Mouse (Mus musculus): ENCODE measurements around the gene Ccer2. TPM values are rescaled to one million over a fixed set of nuclear protein-coding genes. Genes with fewer than 3 reads are reported as not detected.
A peak's percentile ranks its signal among the peaks of the same experiment; 100 is the strongest.

Gene Ccer2
- polyA plus RNA-seq, 1 experiment from 2014 or later, result not detected

DNA sequence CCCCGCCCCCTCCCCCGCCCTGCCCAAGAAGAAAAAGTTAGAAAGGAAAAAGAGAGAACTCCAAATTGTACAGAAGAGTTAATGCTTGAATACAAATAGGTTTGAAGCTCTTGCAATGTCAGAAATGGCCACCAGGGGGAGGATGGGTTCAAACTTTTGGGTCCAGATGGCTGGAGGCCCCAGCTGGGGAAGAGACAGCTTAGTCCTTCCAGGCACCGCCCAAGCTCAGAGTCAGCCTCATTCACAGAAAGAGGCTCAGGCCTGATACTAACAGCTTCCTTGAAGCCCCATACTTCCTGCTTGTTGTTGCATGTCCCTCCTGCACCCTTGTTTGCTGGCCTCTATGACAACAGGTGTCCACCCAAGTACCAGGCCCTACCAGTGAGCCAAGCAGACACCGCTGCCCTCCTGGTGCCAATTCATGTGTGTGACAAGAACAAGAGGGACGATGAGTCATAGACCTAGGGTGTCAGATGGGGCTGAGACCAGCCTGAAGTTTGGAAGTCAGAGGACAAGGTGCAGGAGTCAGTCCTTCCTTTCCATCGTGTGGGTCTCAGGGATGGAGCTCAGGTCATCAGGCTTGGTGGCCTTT, 24.2 kb downstream of the Ccer2 start:
- Histone ChIP-seq H3K36me3 (peaks cover 27% of the 10 kb centered on the region; the same call in 1 of the 2 replicates), H3K4me2 (no peak overlapping the region), H3K27me3 (no peaks in the 10 kb centered on the region), H3K9ac (no peak overlapping the region), H3K27ac (peak overlapping the region; percentile 62), H3K4me3 (replicated peaks) (no peak overlapping the region), H3K4me1 (peaks cover 16% of the 10 kb centered on the region), H3K9me3 (replicated peaks) (no peaks in the 10 kb centered on the region)
- whole genome bisulfite sequencing, result 46% methylated on average over 6 of the region's 6 CpGs
- peak; percentile 63; the same call in 1 of the 2 replicates for ATAC-seq (replicated peaks; ENCODE audit: low FRiP score)

- Histone ChIP-seq H3K4me3 (replicated peaks) (no peak overlapping the region), H3K4me1 (peaks cover 10% of the 10 kb centered on the region), H3K9ac (no peak overlapping the region), H3K9me3 (replicated peaks) (no peaks in the 10 kb centered on the region), H3K27ac (peak overlapping the region; percentile 62; the same call in 1 of the 2 replicates), H3K4me2 (no peak overlapping the region), H3K27me3 (no peaks in the 10 kb centered on the region), H3K36me3 (peaks cover 32% of the 10 kb centered on the region; the same call in 1 of the 2 replicates)
- ATAC-seq (replicated peaks; ENCODE audit: low FRiP score), result no peak
- 76% methylated on average over 7 of the region's 7 CpGs for WGBS
These were observed 24.9 kb downstream of the Ccer2 start for GRCm38 (mm10) chr7:28780857-28781256.

GRCm38 (mm10) chr7:28781261-28781663, 25.3 kb downstream of the Ccer2 start:
- 95% methylated on average over 8 of the region's 8 CpGs for WGBS
- Histone ChIP-seq H3K4me3 (replicated peaks) (no peak overlapping the region), H3K36me3 (peaks cover 36% of the 10 kb centered on the region), H3K9ac (no peak overlapping the region), H3K27me3 (no peaks in the 10 kb centered on the region), H3K27ac (0 out of 2 replicates have a peak overlapping the region, but pooled peaks have one; percentile 62), H3K4me1 (peaks cover 9% of the 10 kb centered on the region), H3K9me3 (replicated peaks) (no peaks in the 10 kb centered on the region), H3K4me2 (no peak overlapping the region)
- ATAC-seq (replicated peaks; ENCODE audit: low FRiP score), result no peak

GRCm38 (mm10) chr7:28785161-28785560, 29.2 kb downstream of the Ccer2 start:
- H3K27ac ChIP-seq, result no peak overlapping the region
- WGBS, result 81% methylated on average over 5 of the region's 5 CpGs

DNA sequence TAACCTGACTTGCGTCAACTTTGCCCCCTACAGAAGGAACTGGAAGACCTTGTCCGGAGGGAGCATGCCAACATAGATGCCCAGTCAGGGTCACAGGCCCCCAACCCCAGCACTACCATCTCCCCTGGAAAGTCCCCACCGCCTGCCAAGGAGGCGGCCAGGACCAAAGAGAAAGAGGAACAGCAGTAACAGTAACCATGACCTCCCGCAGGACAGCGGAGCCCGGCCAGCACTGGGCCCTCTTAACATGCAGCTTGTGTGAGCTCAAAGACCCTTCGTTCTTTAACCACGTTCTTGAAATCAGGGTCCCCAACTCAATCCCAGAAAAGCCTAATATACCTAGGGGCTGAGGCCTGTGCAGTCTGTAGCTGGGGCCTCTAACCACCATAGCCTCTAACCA, 31.9 kb downstream of the Ccer2 start:
- H3K4me2 ChIP-seq, result no peak overlapping the region

More at GRCm38 (mm10) chr7:28785161-28785560, 29.2 kb downstream of the Ccer2 start:
- H3K4me1 ChIP-seq, result peaks cover 27% of the 10 kb centered on the region
- H3K4me2 ChIP-seq, result no peak overlapping the region
- no peak overlapping the region for H3K9ac ChIP-seq
- no peak overlapping the region for H3K4me3 ChIP-seq (replicated peaks)
- H3K9me3 ChIP-seq (replicated peaks), result no peaks in the 10 kb centered on the region
- ATAC-seq (replicated peaks; ENCODE audit: low FRiP score), result no peak
- H3K36me3 ChIP-seq, result peaks cover 43% of the 10 kb centered on the region
- no peaks in the 10 kb centered on the region for H3K27me3 ChIP-seq

DNA sequence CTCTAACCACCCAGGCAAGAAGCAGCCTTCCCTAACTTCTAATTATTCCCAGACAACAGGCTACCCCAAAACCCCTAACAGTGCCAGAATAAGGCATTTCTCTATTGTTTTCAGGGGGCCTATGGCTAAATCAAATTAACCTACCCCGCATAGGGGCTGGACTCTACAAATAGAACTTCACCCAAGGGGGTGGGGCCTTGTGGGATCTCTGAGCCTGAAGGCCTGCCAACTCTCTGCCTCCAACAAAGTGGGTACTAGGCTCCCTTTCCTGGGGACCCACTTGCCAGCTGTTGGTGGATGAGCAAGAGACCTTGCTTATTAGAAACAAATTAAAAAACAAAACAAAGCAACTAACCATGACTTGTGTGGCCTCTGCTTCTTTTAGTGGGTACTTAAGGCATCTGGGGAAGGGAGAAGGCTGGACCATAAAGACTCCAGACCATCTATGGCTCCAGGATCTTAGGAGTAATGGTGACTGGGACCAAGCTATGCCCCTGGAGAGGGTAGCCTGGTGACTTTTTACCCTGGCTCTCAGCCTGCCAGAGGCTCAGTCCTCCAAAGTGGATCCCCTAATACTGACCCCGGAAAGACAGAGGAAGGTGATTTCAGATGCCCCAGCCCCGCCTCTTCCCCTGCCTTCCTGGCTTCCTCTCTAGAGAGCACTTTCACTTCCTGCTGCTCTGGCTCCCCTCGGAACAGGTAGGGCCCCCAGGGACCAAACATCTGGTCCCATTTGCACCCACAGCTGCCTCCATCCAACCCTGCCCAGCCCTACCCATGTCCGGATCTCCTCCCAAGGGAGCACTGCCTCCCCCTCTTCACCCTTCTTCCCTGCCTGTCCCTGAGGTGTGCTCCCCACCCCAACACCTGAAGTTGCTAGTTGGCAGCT, 32.6 kb downstream of the Ccer2 start, which contains the start of gene Rinl:
Rinl (plus strand) TSS at position 663 of the 889 bp plus-strand sequence.
- peaks cover 26% of the 10 kb centered on the region for H3K4me1 ChIP-seq
- no peak for ATAC-seq (replicated peaks; ENCODE audit: low FRiP score)
- H3K4me3 ChIP-seq (replicated peaks), result no peak within 1 kb of the TSS
- no peak within 1 kb of the TSS for H3K4me2 ChIP-seq
- H3K36me3 ChIP-seq, result peaks cover 34% of the 10 kb centered on the region
- H3K27me3 ChIP-seq, result no peaks in the 10 kb centered on the region
- no peaks in the 10 kb centered on the region for H3K9me3 ChIP-seq (replicated peaks)
- WGBS, result 55% methylated on average over 5 of the region's 5 CpGs
- peak within 1 kb of the TSS; percentile 29; the same call in 1 of the 2 replicates for H3K27ac ChIP-seq
- no peak within 1 kb of the TSS for H3K9ac ChIP-seq

More for the DNA sequence above, 31.9 kb downstream of the Ccer2 start:
- no peak overlapping the region for H3K4me3 ChIP-seq (replicated peaks)
- no peaks in the 10 kb centered on the region for H3K9me3 ChIP-seq (replicated peaks)
- no peak for ATAC-seq (replicated peaks; ENCODE audit: low FRiP score)
- no peaks in the 10 kb centered on the region for H3K27me3 ChIP-seq
- H3K27ac ChIP-seq, result no peak overlapping the region
- H3K9ac ChIP-seq, result no peak overlapping the region
- peaks cover 40% of the 10 kb centered on the region for H3K36me3 ChIP-seq
- WGBS, result 96% methylated on average over 9 of the region's 9 CpGs
- H3K4me1 ChIP-seq, result peaks cover 26% of the 10 kb centered on the region

DNA sequence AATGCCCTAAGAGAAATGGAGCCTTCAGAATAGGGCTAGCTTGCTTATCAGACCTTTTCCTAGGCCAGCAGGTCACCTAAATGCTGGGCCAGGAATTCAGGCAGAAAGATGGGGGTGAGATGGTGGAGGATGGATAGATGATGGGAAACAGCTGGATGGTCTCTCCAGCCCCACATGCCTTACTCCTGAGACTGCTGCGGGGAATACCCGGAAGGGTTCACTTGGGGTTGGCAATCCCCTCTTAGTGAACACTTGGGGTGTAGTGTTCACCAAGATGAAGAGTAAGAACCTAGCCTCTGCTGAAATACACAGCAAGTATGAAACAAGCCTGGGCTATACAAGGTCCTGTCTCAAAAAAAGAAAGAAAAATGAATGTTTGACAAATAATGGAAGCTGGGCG, 33.3 kb downstream of the Ccer2 start:
- Histone ChIP-seq H3K27ac (peak overlapping the region; percentile 29; the same call in 1 of the 2 replicates), H3K4me1 (peaks cover 26% of the 10 kb centered on the region), H3K9ac (no peak overlapping the region), H3K9me3 (replicated peaks) (no peaks in the 10 kb centered on the region), H3K4me3 (replicated peaks) (no peak overlapping the region), H3K36me3 (peaks cover 27% of the 10 kb centered on the region), H3K27me3 (no peaks in the 10 kb centered on the region), H3K4me2 (no peak overlapping the region)
- 52% methylated on average over 3 of the region's 3 CpGs for WGBS
- no peak for ATAC-seq (replicated peaks; ENCODE audit: low FRiP score)

- 0 out of 2 replicates have a peak overlapping the region, but pooled peaks have one; percentile 29 for H3K27ac ChIP-seq
- H3K4me1 ChIP-seq, result peaks cover 26% of the 10 kb centered on the region
- ATAC-seq (replicated peaks; ENCODE audit: low FRiP score), result peak; percentile 26; the same call in 1 of the 2 replicates
- peaks cover 19% of the 10 kb centered on the region for H3K36me3 ChIP-seq
- H3K9me3 ChIP-seq (replicated peaks), result no peaks in the 10 kb centered on the region
- no peaks in the 10 kb centered on the region for H3K27me3 ChIP-seq
- H3K4me2 ChIP-seq, result no peak overlapping the region
- no peak overlapping the region for H3K9ac ChIP-seq
- no peak overlapping the region for H3K4me3 ChIP-seq (replicated peaks)
- 53% methylated on average over 8 of the region's 8 CpGs for WGBS
These were observed 34.3 kb downstream of the Ccer2 start for GRCm38 (mm10) chr7:28790066-28790806.

DNA sequence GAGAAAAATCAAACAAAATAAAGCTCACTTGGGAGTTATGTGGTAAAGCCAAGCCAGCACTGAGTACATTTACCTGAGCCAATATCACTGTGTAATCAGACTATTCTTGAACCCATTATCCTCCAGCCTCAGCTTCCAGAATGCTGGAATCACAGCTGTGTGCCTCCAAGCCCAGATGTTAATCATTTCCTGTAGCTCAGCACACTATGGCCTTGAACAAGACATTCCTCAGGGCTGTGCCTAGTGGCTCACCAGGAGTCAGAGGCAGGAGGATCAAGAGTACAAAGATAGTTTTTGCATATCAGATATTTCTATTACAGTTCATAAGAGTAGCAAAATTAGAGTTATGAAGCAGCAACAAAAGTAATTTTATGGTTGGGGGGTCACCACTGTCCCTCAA, 35.7 kb downstream of the Ccer2 start:
- Histone ChIP-seq H3K4me3 (replicated peaks) (no peak overlapping the region), H3K27me3 (no peaks in the 10 kb centered on the region), H3K27ac (no peak overlapping the region), H3K9ac (no peak overlapping the region), H3K4me1 (peaks cover 36% of the 10 kb centered on the region), H3K36me3 (0 out of 2 replicates have a peak, but pooled peaks cover 6% of the 10 kb centered on the region), H3K4me2 (no peak overlapping the region), H3K9me3 (replicated peaks) (no peaks in the 10 kb centered on the region)
- no peak for ATAC-seq (replicated peaks; ENCODE audit: low FRiP score)

GRCm38 (mm10) chr7:28792391-28793185, 36.6 kb downstream of the Ccer2 start:
- Histone ChIP-seq H3K27ac (no peak overlapping the region), H3K4me2 (no peak overlapping the region), H3K4me3 (replicated peaks) (no peak overlapping the region), H3K9me3 (replicated peaks) (no peaks in the 10 kb centered on the region), H3K27me3 (no peaks in the 10 kb centered on the region), H3K4me1 (peaks cover 40% of the 10 kb centered on the region), H3K9ac (no peak overlapping the region), H3K36me3 (0 out of 2 replicates have a peak, but pooled peaks cover 4% of the 10 kb centered on the region)
- no peak for ATAC-seq (replicated peaks; ENCODE audit: low FRiP score)
- 78% methylated on average over 14 of the region's 14 CpGs for WGBS

GRCm38 (mm10) chr7:28793834-28794233, 37.9 kb downstream of the Ccer2 start:
- no peak for ATAC-seq (replicated peaks; ENCODE audit: low FRiP score)
- no peak overlapping the region for H3K9ac ChIP-seq
- H3K27me3 ChIP-seq, result no peaks in the 10 kb centered on the region
- no peak overlapping the region for H3K27ac ChIP-seq
- no peak overlapping the region for H3K4me3 ChIP-seq (replicated peaks)
- H3K4me2 ChIP-seq, result no peak overlapping the region
- H3K36me3 ChIP-seq, result no peaks in the 10 kb centered on the region
- H3K4me1 ChIP-seq, result peaks cover 34% of the 10 kb centered on the region
- WGBS, result 41% methylated on average over 2 of the region's 2 CpGs
- no peaks in the 10 kb centered on the region for H3K9me3 ChIP-seq (replicated peaks)
